Mouse (Mus musculus): ENCODE measurements around the gene Kctd5.

DNA sequence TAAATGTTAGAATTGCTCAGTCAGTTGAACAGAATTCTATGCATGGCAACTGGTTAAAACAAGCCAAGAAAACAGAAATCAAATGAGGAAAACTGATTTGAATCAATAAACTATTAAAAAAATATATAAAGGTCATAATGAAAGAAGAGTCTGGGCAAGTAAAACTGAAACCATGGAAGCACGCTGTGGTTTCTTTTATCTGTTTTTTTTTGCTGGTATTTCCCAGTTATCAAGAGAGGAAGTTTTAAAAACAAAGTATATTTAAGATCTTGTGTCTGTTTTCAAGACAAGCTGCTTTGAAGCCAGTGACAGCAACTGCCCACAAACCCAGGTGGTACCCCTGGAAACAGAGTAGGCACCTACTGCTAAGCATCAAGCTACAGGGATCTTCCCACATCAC is 17.3 kb upstream of the Kctd5 start:
- TF ChIP-seq CTCF (IDR thresholded peaks at IDR 0.05; ENCODE audit: low read depth, low read length) (no peak), POLR2A (IDR thresholded peaks at IDR 0.05; ENCODE audit: borderline replicate concordance, low read depth, low read length) (no peak)

All from bone marrow macrophage, adult 2 months (primary cell).